Mouse (Mus musculus) G1E (cell line): ENCODE results near the gene Orc5. TPM values are rescaled to one million over a fixed set of nuclear protein-coding genes. Genes with fewer than 3 reads are reported as not detected.
"Not testable (repeated sequence)": the region's sequence is repeated elsewhere in the genome, so short reads cannot be mapped to it uniquely, and the experiment has no call there.

Experiments used
- ATAC-seq: 2 replicates; pipeline ENCODE4 v1.8.0; 2016; ENCODE audit warnings: mild to moderate bottlenecking; ENCODE audit not compliant: insufficient number of reproducible peaks, poor library complexity, low FRiP score, severe bottlenecking; ENCODE audit errors: extremely low read depth
- DNase-seq: peaks from one replicate; pipeline ENCODE4 v3.0.0; 2012; ENCODE audit warnings: low spot score
- H3K27me3 ChIP-seq: 2 replicates; pipeline ENCODE4 v1.6.1; 2012; ENCODE audit warnings: mild to moderate bottlenecking, low read length, inconsistent platforms; ENCODE audit not compliant: insufficient read depth
- H3K36me3 ChIP-seq: replicated peaks from 2 replicates; pipeline ENCODE3; 2012; ENCODE audit warnings: mild to moderate bottlenecking, inconsistent platforms
- H3K4me1 ChIP-seq: 2 replicates; pipeline ENCODE4 v1.6.1; 2012; ENCODE audit warnings: low read depth, low read length, inconsistent platforms, mixed read lengths; ENCODE audit not compliant: insufficient read depth
- H3K4me3 ChIP-seq: 2 replicates; pipeline ENCODE4 v1.5.1; 2012; ENCODE audit warnings: low read depth, mild to moderate bottlenecking, inconsistent platforms, low read length, moderate library complexity, mixed read lengths
- H3K9me3 ChIP-seq: replicated peaks from 2 replicates; pipeline ENCODE4 v1.6.1; 2012; ENCODE audit warnings: inconsistent platforms
- CTCF ChIP-seq: IDR thresholded peaks from 2 replicates; pipeline ENCODE4 v1.5.1; 2012; ENCODE audit warnings: low read depth, low read length, inconsistent platforms, mixed read lengths
- GATA1 ChIP-seq: IDR thresholded peaks from 2 replicates; pipeline ENCODE4 v1.6.1; 2012; ENCODE audit warnings: borderline replicate concordance, low read length, inconsistent platforms, mixed read lengths
- GATA2 ChIP-seq: IDR thresholded peaks from 2 replicates; pipeline ENCODE4 v1.6.1; 2012; ENCODE audit warnings: low read depth, low read length, inconsistent platforms, borderline replicate concordance
- POLR2AphosphoS5 ChIP-seq: IDR thresholded peaks from 2 replicates; pipeline ENCODE4 v1.6.1; 2012; ENCODE audit warnings: low read depth, low read length, inconsistent platforms; ENCODE audit not compliant: insufficient replicate concordance
- TAL1 ChIP-seq: conservative IDR thresholded peaks from 2 replicates; pipeline ENCODE4 v1.6.1; 2012; ENCODE audit warnings: low read depth, low read length, inconsistent platforms, mixed read lengths
- polyA plus RNA-seq: library from polyadenylated mRNA; stranded (reverse); fragments of >175 nt; gene quantifications from 2 replicates; pipeline ENCODE4 v1.2.3, GENCODE M21; 2012
- total RNA-seq, 2 experiments: library from RNA; stranded (forward) in 1 of 2; stranded (reverse) in 1 of 2; fragments of 200-1000 nt in 1 of 2; fragments of >200 nt in 1 of 2; fragmentation: Nextera tagmentation in 1 of 2; gene quantifications; 2 replicates each; pipeline ENCODE4 v1.2.3; 2014 to 2017

Orc5 gene
- total and polyA plus RNA-seq, 3 experiments: 4.1 to 125 (median 73.8) TPM

- no peak for ATAC-seq
- Histone ChIP-seq H3K36me3 (peaks cover 85% of the 10 kb centered on the region), H3K4me3 (no peak overlapping the region), H3K9me3 (peaks cover 3% of the 10 kb centered on the region), H3K4me1 (peaks cover 34% of the 10 kb centered on the region), H3K27me3 (no peaks in the 10 kb centered on the region)
- TF ChIP-seq GATA2: no peak
- DNase-seq: no peak
Measured at GRCm38 (mm10) chr5:22542676-22543075, 7.6 kb downstream of the Orc5 start.

- Histone ChIP-seq H3K36me3 (peaks cover 83% of the 10 kb centered on the region), H3K27me3 (no peaks in the 10 kb centered on the region), H3K4me3 (no peak overlapping the region), H3K9me3 (peaks cover 3% of the 10 kb centered on the region), H3K4me1 (peaks cover 8% of the 10 kb centered on the region; the same call in 1 of the 2 replicates)
- DNase-seq: no peak
- ATAC-seq: no peak
- TF ChIP-seq GATA2: no peak
- TF ChIP-seq POLR2AphosphoS5: no peak
- TF ChIP-seq CTCF: no peak
Measured at GRCm38 (mm10) chr5:22538996-22539600, 11.1 kb downstream of the Orc5 start.

GRCm38 (mm10) chr5:22536695-22537094 is 13.5 kb downstream of the Orc5 start:
- no peak for DNase-seq
- Histone ChIP-seq H3K36me3 (peaks cover 72% of the 10 kb centered on the region), H3K4me3 (no peak overlapping the region), H3K4me1 (peaks cover 4% of the 10 kb centered on the region; the same call in 1 of the 2 replicates), H3K9me3 (peaks cover 2% of the 10 kb centered on the region), H3K27me3 (no peaks in the 10 kb centered on the region)
- no peak for ATAC-seq
- TF ChIP-seq GATA1 (no peak), POLR2AphosphoS5 (no peak), GATA2 (no peak), CTCF (no peak), TAL1 (no peak)

GRCm38 (mm10) chr5:22532571-22532970 is 17.7 kb downstream of the Orc5 start:
- TF ChIP-seq GATA2: no peak
- TF ChIP-seq POLR2AphosphoS5: no peak
- no peak for TF ChIP-seq GATA1
- TF ChIP-seq CTCF: no peak
- TF ChIP-seq TAL1: no peak
- H3K4me3 ChIP-seq: no peak overlapping the region
- ATAC-seq: no peak
- H3K27me3 ChIP-seq: no peaks in the 10 kb centered on the region
- H3K9me3 ChIP-seq: no peaks in the 10 kb centered on the region
- peaks cover 70% of the 10 kb centered on the region for H3K36me3 ChIP-seq
- peaks cover 4% of the 10 kb centered on the region; the same call in 1 of the 2 replicates for H3K4me1 ChIP-seq
- DNase-seq: no peak

DNA sequence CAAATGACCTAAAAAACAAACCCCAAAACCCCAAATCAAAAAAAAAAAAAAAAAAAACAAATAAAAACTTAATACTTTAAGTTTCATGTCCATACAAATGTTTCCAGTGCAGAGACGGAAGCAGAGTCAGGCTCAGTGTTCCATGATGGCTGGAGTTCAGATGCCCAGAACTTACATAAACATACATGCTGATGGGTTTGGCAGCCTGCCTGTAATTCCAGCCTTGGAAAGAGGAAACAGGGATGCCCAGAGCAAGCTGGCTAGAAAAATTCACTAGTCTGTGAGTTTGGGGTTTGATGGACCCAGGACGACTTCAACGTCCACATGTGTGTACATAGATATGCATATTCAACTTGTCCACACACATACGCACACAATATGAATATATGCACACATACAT is 27.6 kb downstream of the Orc5 start:
- Histone ChIP-seq H3K36me3 (peaks cover 75% of the 10 kb centered on the region), H3K9me3 (no peaks in the 10 kb centered on the region)
- no peak for ATAC-seq

DNA sequence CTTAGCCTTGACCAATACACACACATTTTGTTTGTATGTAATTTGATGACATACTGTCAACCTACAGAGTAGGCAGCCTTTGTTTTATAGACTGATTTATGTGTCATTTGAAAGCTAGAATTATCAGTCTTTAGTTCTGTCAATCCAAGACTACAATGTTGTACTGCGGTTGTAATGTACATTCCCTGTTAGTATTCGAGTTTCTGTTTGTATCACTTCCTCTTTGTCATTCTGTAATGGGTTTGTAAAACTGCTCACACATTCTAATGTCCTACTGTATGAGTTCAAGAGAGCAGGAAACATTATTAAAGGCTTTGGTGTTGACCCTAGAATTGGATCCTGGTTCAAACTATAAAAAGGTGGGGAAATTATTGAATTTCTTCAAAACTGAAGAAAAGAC is 30.5 kb downstream of the Orc5 start:
- Histone ChIP-seq H3K4me1 (no peaks in the 10 kb centered on the region), H3K36me3 (peaks cover 68% of the 10 kb centered on the region), H3K27me3 (no peaks in the 10 kb centered on the region), H3K9me3 (no peaks in the 10 kb centered on the region), H3K4me3 (no peak overlapping the region)
- no peak for TF ChIP-seq CTCF
- TF ChIP-seq TAL1: no peak
- no peak for TF ChIP-seq GATA1
- no peak for TF ChIP-seq POLR2AphosphoS5
- TF ChIP-seq GATA2: no peak
- ATAC-seq (no peak), DNase-seq (no peak)

More for the DNA sequence above, 27.6 kb downstream of the Orc5 start:
- Histone ChIP-seq H3K27me3 (no peaks in the 10 kb centered on the region), H3K4me1 (no peaks in the 10 kb centered on the region), H3K4me3 (no peak overlapping the region)
- no peak for TF ChIP-seq POLR2AphosphoS5
- no peak for TF ChIP-seq GATA2
- no peak for TF ChIP-seq TAL1
- TF ChIP-seq GATA1: no peak
- TF ChIP-seq CTCF: no peak
- no peak for DNase-seq

DNA sequence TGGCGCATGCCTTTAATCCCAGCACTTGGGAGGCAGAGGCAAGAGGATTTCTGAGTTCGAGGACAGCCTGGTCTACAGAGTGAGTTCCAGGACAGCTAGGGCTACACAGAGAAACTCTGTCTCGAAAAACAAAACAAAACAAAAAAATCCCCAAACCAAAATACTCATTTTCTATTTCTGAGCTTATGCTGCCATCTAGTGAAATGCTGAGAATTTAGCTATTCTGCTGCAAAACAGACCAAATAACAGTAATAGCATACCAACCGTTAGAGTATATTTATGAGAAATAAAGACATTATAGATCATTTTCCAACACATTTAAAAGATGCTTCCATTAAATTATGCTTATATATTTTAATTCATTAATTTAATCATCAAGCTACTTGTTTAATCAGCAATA is 34.5 kb downstream of the Orc5 start:
- not testable (repeated sequence) for ATAC-seq, H3K4me1 ChIP-seq, H3K9me3 ChIP-seq, DNase-seq, H3K4me3 ChIP-seq, H3K27me3 ChIP-seq
- H3K36me3 ChIP-seq: peaks cover 52% of the 10 kb centered on the region

DNA sequence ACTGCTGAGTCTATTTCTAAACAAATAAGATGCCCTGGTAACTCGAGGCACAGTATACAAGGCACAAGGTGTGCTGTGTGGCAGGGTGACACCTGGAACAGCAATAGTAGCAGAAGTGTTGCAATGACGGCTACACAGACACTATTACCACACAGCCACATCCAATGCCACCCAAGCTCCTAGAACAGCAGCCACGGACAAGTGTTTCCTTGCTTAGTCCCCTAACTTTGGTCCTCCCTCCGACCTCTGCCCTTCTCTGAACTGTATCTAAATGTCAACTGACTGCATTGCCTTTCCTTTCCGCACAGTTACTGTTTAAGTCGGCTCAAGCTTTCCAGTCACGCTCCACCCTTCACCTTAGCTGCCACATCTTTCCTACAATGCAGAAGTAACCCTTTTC is 36.0 kb downstream of the Orc5 start:
- not testable (repeated sequence) for ATAC-seq, H3K27me3 ChIP-seq, H3K9me3 ChIP-seq, H3K4me1 ChIP-seq, H3K4me3 ChIP-seq, DNase-seq
- peaks cover 45% of the 10 kb centered on the region for H3K36me3 ChIP-seq

GRCm38 (mm10) chr5:22512579-22512978 is 37.6 kb downstream of the Orc5 start:
- not testable (repeated sequence) for H3K9me3 ChIP-seq, H3K4me3 ChIP-seq, H3K4me1 ChIP-seq, H3K27me3 ChIP-seq, DNase-seq, ATAC-seq
- H3K36me3 ChIP-seq: peaks cover 48% of the 10 kb centered on the region
